Mouse (Mus musculus) ES-E14 (cell line): ENCODE data around the gene Lig3. TPM values are rescaled to one million over a fixed set of nuclear protein-coding genes. Genes with fewer than 3 reads are reported as not detected.

ENCODE experiments used
- DNase-seq: peaks from one replicate; pipeline ENCODE4 v3.0.0-alpha.2; 2013; ENCODE audit warnings: low read depth, low spot score
- H3K27ac ChIP-seq: 2 replicates; pipeline ENCODE4 v1.5.1; 2012; ENCODE audit warnings: low read depth, mild to moderate bottlenecking, low read length, moderate library complexity, mixed read lengths; ENCODE audit not compliant: poor library complexity, insufficient read depth, severe bottlenecking
- H3K36me3 ChIP-seq: 2 replicates; pipeline ENCODE4 v1.6.1; 2012; ENCODE audit warnings: mild to moderate bottlenecking, low read length, moderate library complexity, mixed read lengths; ENCODE audit not compliant: control insufficient read depth, poor library complexity, insufficient read depth, severe bottlenecking
- H3K4me1 ChIP-seq, 2 experiments: fragments of 150-350 bp in 1 of 2; sonication (generic) in 1 of 2; 2 replicates each; pipeline ENCODE4 v1.6.1; 2012; ENCODE audit warnings: low read length in 2 of 2, mild to moderate bottlenecking in 1 of 2, mixed read lengths in 1 of 2; ENCODE audit not compliant: control insufficient read depth in 2 of 2, insufficient read depth in 2 of 2, poor library complexity in 1 of 2
- H3K4me3 ChIP-seq, 2 experiments: fragments of 150-350 bp in 1 of 2; sonication (generic) in 1 of 2; 2 replicates each; pipeline ENCODE4 v1.5.1; 2012; ENCODE audit warnings: low read length in 2 of 2, low read depth in 1 of 2, mild to moderate bottlenecking in 1 of 2, mixed read lengths in 1 of 2; ENCODE audit not compliant: insufficient read depth in 1 of 2, poor library complexity in 1 of 2, severe bottlenecking in 1 of 2
- H3K9ac ChIP-seq: 2 replicates; pipeline ENCODE4 v1.6.1; 2012; ENCODE audit warnings: low read depth, mild to moderate bottlenecking, low read length, mixed read lengths; ENCODE audit not compliant: poor library complexity, insufficient read depth, severe bottlenecking
- H3K9me3 ChIP-seq: fragments of 150-350 bp; sonication (generic); 2 replicates; pipeline ENCODE4 v1.6.1; 2012; ENCODE audit warnings: low read depth, mild to moderate bottlenecking, low read length; ENCODE audit not compliant: control insufficient read depth, insufficient read depth
- CHD2 ChIP-seq: IDR thresholded peaks from 2 replicates; pipeline ENCODE4 v1.6.1; 2014; ENCODE audit warnings: mild to moderate bottlenecking, low read depth, low read length, inconsistent platforms
- HCFC1 ChIP-seq: IDR thresholded peaks from 2 replicates; pipeline ENCODE4 v1.6.1; 2012; ENCODE audit warnings: low read length, inconsistent platforms, borderline replicate concordance; ENCODE audit not compliant: insufficient read depth
- MAFK ChIP-seq: IDR thresholded peaks from 2 replicates; pipeline ENCODE4 v1.6.1; 2014; ENCODE audit warnings: mild to moderate bottlenecking, low read depth, low read length, inconsistent platforms; ENCODE audit not compliant: insufficient read depth
- ZC3H11A ChIP-seq: IDR thresholded peaks from 2 replicates; pipeline ENCODE4 v1.6.1; 2012; ENCODE audit warnings: low read depth, mild to moderate bottlenecking, inconsistent platforms, low read length, borderline replicate concordance
- ZNF384 ChIP-seq: IDR thresholded peaks from 2 replicates; pipeline ENCODE4 v1.6.1; 2012; ENCODE audit warnings: low read depth, low read length, inconsistent platforms
- in situ Hi-C, 2 experiments: fragments of 600-800 bp; cut with MboI; formaldehyde crosslinking; loops; one replicate each; pipeline ENCODE4 v1.15.1; 2025; ENCODE audit warnings: low sequenced_read_pairs in 2 of 2, inconsistent platforms in 1 of 2; ENCODE audit not compliant: unreplicated experiment in 2 of 2
- total RNA-seq: library from RNA; depleted of rRNA; stranded (reverse); fragments of 300-350 nt; gene quantifications from 2 replicates; pipeline ENCODE4 v1.2.3, GENCODE M21; 2012; rRNA removed

Lig3 gene
- total RNA-seq, 1 experiment: 66.5 TPM

- Histone ChIP-seq H3K27ac (no peak overlapping the region), H3K9ac (no peak overlapping the region), H3K4me1 (peaks cover 0 to 18% of the 10 kb centered on the region in 2 experiments; a peak in 1 of 4 replicates), H3K4me3 (no peak overlapping the region), H3K36me3 (no peaks in the 10 kb centered on the region), H3K9me3 (no peaks in the 10 kb centered on the region)
- no peak for DNase-seq
- in situ Hi-C loops: no loop called here
- TF ChIP-seq CHD2 (no peak), ZNF384 (no peak), MAFK (no peak), ZC3H11A (no peak), HCFC1 (no peak)
Measured at GRCm38 (mm10) chr11:82847571-82848000, 66.7 kb downstream of the Lig3 start.

GRCm38 (mm10) chr11:82850259-82850658 lies 69.4 kb downstream of the Lig3 start:
- H3K9me3 ChIP-seq: no peaks in the 10 kb centered on the region
- no peaks in the 10 kb centered on the region for H3K36me3 ChIP-seq
- in situ Hi-C loops: no loop called here
- TF ChIP-seq ZC3H11A: no peak
- TF ChIP-seq CHD2: no peak
- no peak for TF ChIP-seq HCFC1
- no peak for TF ChIP-seq ZNF384
- no peak for TF ChIP-seq MAFK
- no peak overlapping the region for H3K27ac ChIP-seq
- no peak overlapping the region for H3K4me3 ChIP-seq
- no peak overlapping the region for H3K9ac ChIP-seq
- DNase-seq: no peak
- H3K4me1 ChIP-seq: peaks cover 0 to 14% of the 10 kb centered on the region in 2 experiments; a peak in 2 of 4 replicates

DNA sequence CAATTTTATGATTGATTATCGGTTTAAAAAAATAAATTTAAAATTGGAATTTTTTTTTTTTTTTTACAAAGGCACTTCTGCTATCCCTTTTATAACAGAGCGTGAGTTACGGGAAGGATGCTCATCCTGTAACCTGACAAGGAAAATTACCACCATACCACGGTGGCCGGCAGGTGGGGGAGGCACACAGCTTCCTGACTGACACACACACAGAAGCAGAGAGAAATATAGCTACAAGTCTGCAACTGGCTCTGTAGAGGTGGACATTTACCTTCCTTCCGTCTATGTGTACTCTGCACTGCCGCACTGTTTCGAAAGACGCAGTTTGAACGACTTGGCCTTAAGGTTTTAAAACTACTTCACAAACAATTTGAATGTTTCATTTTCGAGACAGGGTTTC lies 71.2 kb downstream of the Lig3 start:
- no peaks in the 10 kb centered on the region for H3K9me3 ChIP-seq
- TF ChIP-seq ZC3H11A (no peak), HCFC1 (no peak), MAFK (no peak), ZNF384 (no peak), CHD2 (no peak)
- no peak for DNase-seq
- H3K36me3 ChIP-seq: no peaks in the 10 kb centered on the region
- in situ Hi-C loops: no loop called here
- no peak overlapping the region for H3K4me3 ChIP-seq
- H3K27ac ChIP-seq: no peak overlapping the region
- no peak overlapping the region for H3K9ac ChIP-seq
- H3K4me1 ChIP-seq: peaks cover 5 to 15% of the 10 kb centered on the region in 2 experiments; a peak in 3 of 4 replicates

GRCm38 (mm10) chr11:82852540-82852939 lies 71.6 kb downstream of the Lig3 start:
- DNase-seq: no peak
- in situ Hi-C loops: no loop called here
- no peaks in the 10 kb centered on the region for H3K36me3 ChIP-seq
- H3K27ac ChIP-seq: no peak overlapping the region
- H3K9me3 ChIP-seq: no peaks in the 10 kb centered on the region
- H3K9ac ChIP-seq: no peak overlapping the region
- peaks cover 5 to 13% of the 10 kb centered on the region in 2 experiments; a peak in 3 of 4 replicates for H3K4me1 ChIP-seq
- TF ChIP-seq ZNF384 (no peak), CHD2 (no peak), MAFK (no peak)
- H3K4me3 ChIP-seq: no peak overlapping the region

GRCm38 (mm10) chr11:82852958-82853357 lies 72.0 kb downstream of the Lig3 start:
- Histone ChIP-seq H3K27ac (no peak overlapping the region), H3K4me1 (peaks cover 5 to 13% of the 10 kb centered on the region in 2 experiments; a peak in 3 of 4 replicates), H3K4me3 (no peak overlapping the region), H3K9me3 (no peaks in the 10 kb centered on the region), H3K9ac (no peak overlapping the region), H3K36me3 (no peaks in the 10 kb centered on the region)
- DNase-seq: no peak
- in situ Hi-C loops: no loop called here
- no peak for TF ChIP-seq HCFC1
- TF ChIP-seq ZC3H11A: no peak
- no peak for TF ChIP-seq ZNF384
- no peak for TF ChIP-seq MAFK

Other genes starting within 250 kb of the Lig3 start
- 0.63 and 0.98 TPM in 2 replicates for gene Cct6b, start 16.8 kb upstream of the Lig3 start, total RNA-seq
- 24.6 and 34.8 TPM in 2 replicates for gene Zfp830, start 16.8 kb upstream of the Lig3 start, total RNA-seq
- gene Rffl, start 90.1 kb downstream of the Lig3 start, total RNA-seq: 6.5 and 9.0 TPM in 2 replicates
- 8.2 and 9.1 TPM in 2 replicates for gene Rad51d, start 109.5 kb downstream of the Lig3 start, total RNA-seq
- 0.16 TPM in 1 of 2 replicates, not detected in the other for gene Fndc8, start 111.0 kb downstream of the Lig3 start, total RNA-seq
- 61.5 and 97.9 TPM in 2 replicates for gene Nle1, start 127.3 kb downstream of the Lig3 start, total RNA-seq
- 2.3 and 3.6 TPM in 2 replicates for gene Unc45b, start 129.4 kb downstream of the Lig3 start, total RNA-seq
- 9.4 and 12.1 TPM in 2 replicates for gene Slfn5, start 170.2 kb downstream of the Lig3 start, total RNA-seq
- 10.9 and 12.3 TPM in 2 replicates for gene Slfn9, start 210.7 kb downstream of the Lig3 start, total RNA-seq
- gene Slfn8, start 239.7 kb downstream of the Lig3 start, total RNA-seq: 2.3 and 2.4 TPM in 2 replicates